Mouse (Mus musculus): ENCODE measurements around the gene Nfe2l3. TPM values are rescaled to one million over a fixed set of nuclear protein-coding genes. Genes with fewer than 3 reads are reported as not detected.
A peak's percentile ranks its signal among the peaks of the same experiment; 100 is the strongest.

Nfe2l3 gene
- polyA plus RNA-seq, 1 experiment from 2014 or later = 1.5 TPM

GRCm38 (mm10) chr6:51395486-51395885 lies 37.0 kb upstream of the Nfe2l3 start:
- no peak for ATAC-seq (replicated peaks; ENCODE audit: insufficient number of reproducible peaks, low FRiP score, low TSS enrichment, low read depth)
- Histone ChIP-seq H3K9ac (replicated peaks; ENCODE audit: low read length) (no peak overlapping the region), H3K36me3 (replicated peaks; ENCODE audit: control insufficient read depth, insufficient read depth, low read depth, low read length) (no peaks in the 10 kb centered on the region), H3K4me1 (ENCODE audit: control insufficient read depth, insufficient read depth, low read length) (no peaks in the 10 kb centered on the region), H3K27ac (replicated peaks; ENCODE audit: low read depth, low read length) (no peak overlapping the region), H3K27me3 (ENCODE audit: control insufficient read depth, insufficient read depth, low read length) (no peaks in the 10 kb centered on the region), H3K4me2 (ENCODE audit: low read depth, low read length) (no peak overlapping the region), H3K9me3 (replicated peaks; ENCODE audit: control insufficient read depth, low read length) (no peaks in the 10 kb centered on the region), H3K4me3 (ENCODE audit: low read depth, low read length) (no peak overlapping the region)
- WGBS = 56% methylated on average over 9 of the region's 9 CpGs
- no peak for DNase-seq (ENCODE audit: low spot score)

- H3K36me3 ChIP-seq (replicated peaks; ENCODE audit: control insufficient read depth, insufficient read depth, low read depth, low read length) = no peaks in the 10 kb centered on the region
- no peaks in the 10 kb centered on the region for H3K27me3 ChIP-seq (ENCODE audit: control insufficient read depth, insufficient read depth, low read length)
- H3K4me3 ChIP-seq (ENCODE audit: low read depth, low read length) = no peak overlapping the region
- DNase-seq (ENCODE audit: low spot score) (peak; percentile 65), ATAC-seq (replicated peaks; ENCODE audit: insufficient number of reproducible peaks, low FRiP score, low TSS enrichment, low read depth) (peak; percentile 83)
- H3K9ac ChIP-seq (replicated peaks; ENCODE audit: low read length) = 0 out of 2 replicates have a peak overlapping the region, but pooled peaks have one; percentile 13
- 17% methylated on average over 6 of the region's 6 CpGs for WGBS
- H3K9me3 ChIP-seq (replicated peaks; ENCODE audit: control insufficient read depth, low read length) = no peaks in the 10 kb centered on the region
- no peaks in the 10 kb centered on the region for H3K4me1 ChIP-seq (ENCODE audit: control insufficient read depth, insufficient read depth, low read length)
- H3K4me2 ChIP-seq (ENCODE audit: low read depth, low read length) = 0 out of 2 replicates have a peak overlapping the region, but pooled peaks have one; percentile 21
- no peak overlapping the region for H3K27ac ChIP-seq (replicated peaks; ENCODE audit: low read depth, low read length)
Measured at GRCm38 (mm10) chr6:51399113-51399518, 33.4 kb upstream of the Nfe2l3 start.

- ATAC-seq (replicated peaks; ENCODE audit: insufficient number of reproducible peaks, low FRiP score, low TSS enrichment, low read depth) (no peak), DNase-seq (ENCODE audit: low spot score) (no peak)
- H3K27me3 ChIP-seq (ENCODE audit: control insufficient read depth, insufficient read depth, low read length) = no peaks in the 10 kb centered on the region
- no peak overlapping the region for H3K4me3 ChIP-seq (ENCODE audit: low read depth, low read length)
- no peaks in the 10 kb centered on the region for H3K9me3 ChIP-seq (replicated peaks; ENCODE audit: control insufficient read depth, low read length)
- H3K36me3 ChIP-seq (replicated peaks; ENCODE audit: control insufficient read depth, insufficient read depth, low read depth, low read length) = no peaks in the 10 kb centered on the region
- no peak overlapping the region for H3K27ac ChIP-seq (replicated peaks; ENCODE audit: low read depth, low read length)
- 51% methylated on average over 6 of the region's 6 CpGs for WGBS
- H3K9ac ChIP-seq (replicated peaks; ENCODE audit: low read length) = no peak overlapping the region
- no peak overlapping the region for H3K4me2 ChIP-seq (ENCODE audit: low read depth, low read length)
- H3K4me1 ChIP-seq (ENCODE audit: control insufficient read depth, insufficient read depth, low read length) = no peaks in the 10 kb centered on the region
Measured at GRCm38 (mm10) chr6:51401294-51401693, 31.2 kb upstream of the Nfe2l3 start.

GRCm38 (mm10) chr6:51403598-51403997 lies 28.9 kb upstream of the Nfe2l3 start:
- no peak for DNase-seq (ENCODE audit: low spot score)
- Histone ChIP-seq H3K4me1 (ENCODE audit: control insufficient read depth, insufficient read depth, low read length) (no peaks in the 10 kb centered on the region), H3K36me3 (replicated peaks; ENCODE audit: control insufficient read depth, insufficient read depth, low read depth, low read length) (no peaks in the 10 kb centered on the region), H3K4me3 (ENCODE audit: low read depth, low read length) (no peak overlapping the region), H3K9ac (replicated peaks; ENCODE audit: low read length) (no peak overlapping the region), H3K9me3 (replicated peaks; ENCODE audit: control insufficient read depth, low read length) (no peaks in the 10 kb centered on the region), H3K27me3 (ENCODE audit: control insufficient read depth, insufficient read depth, low read length) (no peaks in the 10 kb centered on the region), H3K4me2 (ENCODE audit: low read depth, low read length) (no peak overlapping the region), H3K27ac (replicated peaks; ENCODE audit: low read depth, low read length) (no peak overlapping the region)
- WGBS = 84% methylated on average over 5 of the region's 5 CpGs
- no peak for ATAC-seq (replicated peaks; ENCODE audit: insufficient number of reproducible peaks, low FRiP score, low TSS enrichment, low read depth)

- ATAC-seq (replicated peaks; ENCODE audit: insufficient number of reproducible peaks, low FRiP score, low TSS enrichment, low read depth) (no peak), DNase-seq (ENCODE audit: low spot score) (no peak)
- no peaks in the 10 kb centered on the region for H3K36me3 ChIP-seq (replicated peaks; ENCODE audit: control insufficient read depth, insufficient read depth, low read depth, low read length)
- no peak overlapping the region for H3K4me3 ChIP-seq (ENCODE audit: low read depth, low read length)
- H3K4me1 ChIP-seq (ENCODE audit: control insufficient read depth, insufficient read depth, low read length) = no peaks in the 10 kb centered on the region
- no peaks in the 10 kb centered on the region for H3K27me3 ChIP-seq (ENCODE audit: control insufficient read depth, insufficient read depth, low read length)
- no peak overlapping the region for H3K27ac ChIP-seq (replicated peaks; ENCODE audit: low read depth, low read length)
- H3K9me3 ChIP-seq (replicated peaks; ENCODE audit: control insufficient read depth, low read length) = no peaks in the 10 kb centered on the region
- H3K4me2 ChIP-seq (ENCODE audit: low read depth, low read length) = no peak overlapping the region
- H3K9ac ChIP-seq (replicated peaks; ENCODE audit: low read length) = no peak overlapping the region
- 77% methylated on average over 4 of the region's 4 CpGs for WGBS
Measured at GRCm38 (mm10) chr6:51404502-51404901, 28.0 kb upstream of the Nfe2l3 start.

GRCm38 (mm10) chr6:51416433-51416832 lies 16.0 kb upstream of the Nfe2l3 start:
- no peak overlapping the region for H3K4me2 ChIP-seq (ENCODE audit: low read depth, low read length)
- no peak overlapping the region for H3K9ac ChIP-seq (replicated peaks; ENCODE audit: low read length)
- H3K4me1 ChIP-seq (ENCODE audit: control insufficient read depth, insufficient read depth, low read length) = no peaks in the 10 kb centered on the region
- ATAC-seq (replicated peaks; ENCODE audit: insufficient number of reproducible peaks, low FRiP score, low TSS enrichment, low read depth) = no peak
- no peak overlapping the region for H3K27ac ChIP-seq (replicated peaks; ENCODE audit: low read depth, low read length)
- 50% methylated on average over 1 of the region's 1 CpGs for WGBS
- H3K36me3 ChIP-seq (replicated peaks; ENCODE audit: control insufficient read depth, insufficient read depth, low read depth, low read length) = no peaks in the 10 kb centered on the region
- H3K4me3 ChIP-seq (ENCODE audit: low read depth, low read length) = no peak overlapping the region
- H3K27me3 ChIP-seq (ENCODE audit: control insufficient read depth, insufficient read depth, low read length) = no peaks in the 10 kb centered on the region
- H3K9me3 ChIP-seq (replicated peaks; ENCODE audit: control insufficient read depth, low read length) = no peaks in the 10 kb centered on the region
- DNase-seq (ENCODE audit: low spot score) = no peak

GRCm38 (mm10) chr6:51417306-51417936 lies 15.0 kb upstream of the Nfe2l3 start:
- H3K4me2 ChIP-seq (ENCODE audit: low read depth, low read length) = no peak overlapping the region
- H3K9me3 ChIP-seq (replicated peaks; ENCODE audit: control insufficient read depth, low read length) = no peaks in the 10 kb centered on the region
- ATAC-seq (replicated peaks; ENCODE audit: insufficient number of reproducible peaks, low FRiP score, low TSS enrichment, low read depth) (no peak), DNase-seq (ENCODE audit: low spot score) (no peak)
- no peak overlapping the region for H3K9ac ChIP-seq (replicated peaks; ENCODE audit: low read length)
- WGBS = 89% methylated on average over 4 of the region's 4 CpGs
- no peak overlapping the region for H3K4me3 ChIP-seq (ENCODE audit: low read depth, low read length)
- no peaks in the 10 kb centered on the region for H3K27me3 ChIP-seq (ENCODE audit: control insufficient read depth, insufficient read depth, low read length)
- no peaks in the 10 kb centered on the region for H3K36me3 ChIP-seq (replicated peaks; ENCODE audit: control insufficient read depth, insufficient read depth, low read depth, low read length)
- H3K4me1 ChIP-seq (ENCODE audit: control insufficient read depth, insufficient read depth, low read length) = no peaks in the 10 kb centered on the region
- H3K27ac ChIP-seq (replicated peaks; ENCODE audit: low read depth, low read length) = no peak overlapping the region

- ATAC-seq (replicated peaks; ENCODE audit: insufficient number of reproducible peaks, low FRiP score, low TSS enrichment, low read depth) = no peak
- WGBS = 47% methylated on average over 11 of the region's 11 CpGs
- no peak overlapping the region for H3K4me2 ChIP-seq (ENCODE audit: low read depth, low read length)
Measured at GRCm38 (mm10) chr6:51423466-51424122, 8.9 kb upstream of the Nfe2l3 start.

More at GRCm38 (mm10) chr6:51423466-51424122, 8.9 kb upstream of the Nfe2l3 start:
- no peaks in the 10 kb centered on the region; the same call in 1 of the 2 replicates for H3K27me3 ChIP-seq (ENCODE audit: control insufficient read depth, insufficient read depth, low read length)
- H3K27ac ChIP-seq (replicated peaks; ENCODE audit: low read depth, low read length) = no peak overlapping the region
- H3K9ac ChIP-seq (replicated peaks; ENCODE audit: low read length) = no peak overlapping the region
- H3K36me3 ChIP-seq (replicated peaks; ENCODE audit: control insufficient read depth, insufficient read depth, low read depth, low read length) = no peaks in the 10 kb centered on the region
- no peaks in the 10 kb centered on the region for H3K4me1 ChIP-seq (ENCODE audit: control insufficient read depth, insufficient read depth, low read length)
- DNase-seq (ENCODE audit: low spot score) = no peak
- H3K9me3 ChIP-seq (replicated peaks; ENCODE audit: control insufficient read depth, low read length) = no peaks in the 10 kb centered on the region
- H3K4me3 ChIP-seq (ENCODE audit: low read depth, low read length) = no peak overlapping the region

Data from embryonic facial prominence, embryonic 11.5 days (tissue).